Mouse (Mus musculus) adrenal gland, adult 8-10 months (tissue): ENCODE results near the gene Apobr. TPM values are rescaled to one million over a fixed set of nuclear protein-coding genes. Genes with fewer than 3 reads are reported as not detected.

Experiments
- microRNA-seq, 2 experiments: library from miRNA; unstranded; fragments of <30 nt; microRNA quantifications; one replicate each; pipeline ENCODE4 v1.2.0; 2022
- total RNA-seq, 4 experiments: library from RNA; stranded (reverse); gene quantifications; 2 replicates each; pipeline ENCODE4 v1.2.4; 2022

Gene Apobr
- total RNA-seq, 4 experiments from 2014 or later: 1.4 to 4.3 (median 3.3) TPM

Small RNA genes within 50 kb of the gene (microRNA-seq; reads per million reads assigned to microRNA genes)
- gene Mir7059: 0.53 to 1.3 reads per million in 2 experiments

Other genes with a start within 250 kb of the Apobr start
- gene Lat, start 215.4 kb upstream of the Apobr start, total RNA-seq: 1 to 10 TPM in 3 of 4 experiments, under 1 TPM in 1; 0.49 to 2.0 (median 1.6) TPM
- gene Spns1, start 207.5 kb upstream of the Apobr start, total RNA-seq: 10 to 100 TPM; 36.9 to 57.2 (median 45.6) TPM
- gene Nfatc2ip, start 188.2 kb upstream of the Apobr start, total RNA-seq: 10 to 100 TPM in 2 of 4 experiments, 1 to 10 TPM in 2; 6.5 to 10.8 (median 8.8) TPM
- gene Cd19, start 170.1 kb upstream of the Apobr start, total RNA-seq: under 1 TPM; 0.56 to 0.94 (median 0.78) TPM
- gene Rabep2, start 156.2 kb upstream of the Apobr start, total RNA-seq: 100 to 1,000 TPM in 2 of 4 experiments, 10 to 100 TPM in 2; 52.1 to 174 (median 93.2) TPM
- under 1 TPM in 1 of 4 experiments, not detected in 3; 0.08 TPM for gene Atp2a1, start 121.8 kb upstream of the Apobr start, total RNA-seq
- 10 to 100 TPM; 54.3 to 78.7 (median 65.2) TPM for gene Sh2b1, start 109.5 kb upstream of the Apobr start, total RNA-seq
- gene Tufm, start 97.6 kb upstream of the Apobr start, total RNA-seq: 100 to 1,000 TPM; 205 to 255 (median 223) TPM
- gene Atxn2l, start 81.5 kb upstream of the Apobr start, total RNA-seq: 100 to 1,000 TPM in 2 of 4 experiments, 10 to 100 TPM in 2; 83.3 to 141 (median 110) TPM
- gene Eif3c, start 18.5 kb upstream of the Apobr start, total RNA-seq: 100 to 1,000 TPM; 206 to 258 (median 232) TPM
- gene Cln3, start 875 bp downstream of the Apobr start, total RNA-seq: 10 to 100 TPM; 25.6 to 55.5 (median 39.8) TPM
- not detected for gene Il27, start 10.0 kb downstream of the Apobr start, total RNA-seq
- gene Nupr1, start 45.9 kb downstream of the Apobr start, total RNA-seq: 10 to 100 TPM in 2 of 4 experiments, 1 to 10 TPM in 2; 7.9 to 17.5 (median 10.3) TPM
- 10 to 100 TPM; 30.5 to 44.4 (median 38.2) TPM for gene Sgf29, start 64.4 kb downstream of the Apobr start, total RNA-seq
- 10 to 100 TPM; 33.4 to 42.0 (median 40.2) TPM for gene Sult1a1, start 91.5 kb downstream of the Apobr start, total RNA-seq
- gene Bola2, start 110.5 kb downstream of the Apobr start, total RNA-seq: 100 to 1,000 TPM in 1 of 4 experiments, 10 to 100 TPM in 3; 78.0 to 116 (median 95.6) TPM
- 10 to 100 TPM; 14.7 to 21.1 (median 18.2) TPM for gene Slx1b, start 110.8 kb downstream of the Apobr start, total RNA-seq
- gene Coro1a, start 122.8 kb downstream of the Apobr start, total RNA-seq: 10 to 100 TPM; 21.0 to 28.2 (median 25.0) TPM
- 100 to 1,000 TPM; 117 to 195 (median 156) TPM for gene Mapk3, start 174.7 kb downstream of the Apobr start, total RNA-seq
- 1 to 10 TPM; 1.8 to 9.2 (median 5.6) TPM for gene Gdpd3, start 181.4 kb downstream of the Apobr start, total RNA-seq
- gene Ypel3, start 192.0 kb downstream of the Apobr start, total RNA-seq: 100 to 1,000 TPM; 114 to 148 (median 125) TPM
- gene Tbx6, start 196.5 kb downstream of the Apobr start, total RNA-seq: under 1 TPM in 3 of 4 experiments, not detected in 1; 0.35 to 0.74 (median 0.56) TPM
- gene Ppp4c, start 207.6 kb downstream of the Apobr start, total RNA-seq: 100 to 1,000 TPM in 1 of 4 experiments, 10 to 100 TPM in 3; 85.9 to 100 (median 94.9) TPM
- gene Fam57b, start 212.7 kb downstream of the Apobr start, total RNA-seq: 10 to 100 TPM in 3 of 4 experiments, 1 to 10 TPM in 1; 9.4 to 16.7 (median 13.8) TPM
- not detected for gene 4930451I11Rik, start 246.7 kb downstream of the Apobr start, total RNA-seq